Mouse (Mus musculus): ENCODE data around the gene Cav3. TPM values are rescaled to one million over a fixed set of nuclear protein-coding genes. Genes with fewer than 3 reads are reported as not detected.

The Cav3 gene
- polyA plus RNA-seq, 1 experiment from 2014 or later: 0.50 TPM

GRCm38 (mm10) chr6:112497456-112497855 lies 38.2 kb downstream of the Cav3 start:
- 90% methylated on average over 2 of the region's 2 CpGs for whole genome bisulfite sequencing
- H3K9ac ChIP-seq: no peak overlapping the region
- no peaks in the 10 kb centered on the region for H3K9me3 ChIP-seq
- no peak overlapping the region for H3K27ac ChIP-seq (replicated peaks)
- peaks cover 6% of the 10 kb centered on the region; the same call in 1 of the 2 replicates for H3K27me3 ChIP-seq
- peaks cover 6% of the 10 kb centered on the region; the same call in 1 of the 2 replicates for H3K4me1 ChIP-seq (replicated peaks)
- no peaks in the 10 kb centered on the region for H3K36me3 ChIP-seq
- no peak overlapping the region for H3K4me2 ChIP-seq
- no peak overlapping the region for H3K4me3 ChIP-seq
- no peak for ATAC-seq (ENCODE audit: low read depth)

- H3K4me3 ChIP-seq: no peak overlapping the region
- no peak overlapping the region for H3K27ac ChIP-seq (replicated peaks)
- peaks cover 6% of the 10 kb centered on the region; the same call in 1 of the 2 replicates for H3K4me1 ChIP-seq (replicated peaks)
- WGBS: 95% methylated on average over 3 of the region's 3 CpGs
- H3K9me3 ChIP-seq: no peaks in the 10 kb centered on the region
- no peak for ATAC-seq (ENCODE audit: low read depth)
- no peak overlapping the region for H3K4me2 ChIP-seq
- no peak overlapping the region for H3K9ac ChIP-seq
- H3K36me3 ChIP-seq: no peaks in the 10 kb centered on the region
- H3K27me3 ChIP-seq: no peaks in the 10 kb centered on the region
Measured at GRCm38 (mm10) chr6:112498716-112499115, 39.4 kb downstream of the Cav3 start.

GRCm38 (mm10) chr6:112499456-112499855 lies 40.2 kb downstream of the Cav3 start:
- H3K4me2 ChIP-seq: no peak overlapping the region
- H3K27ac ChIP-seq (replicated peaks): no peak overlapping the region
- no peaks in the 10 kb centered on the region for H3K36me3 ChIP-seq
- H3K4me1 ChIP-seq (replicated peaks): peaks cover 5% of the 10 kb centered on the region; the same call in 1 of the 2 replicates
- no peaks in the 10 kb centered on the region for H3K27me3 ChIP-seq
- H3K9ac ChIP-seq: no peak overlapping the region
- H3K9me3 ChIP-seq: no peaks in the 10 kb centered on the region
- H3K4me3 ChIP-seq: no peak overlapping the region
- no peak for ATAC-seq (ENCODE audit: low read depth)
- WGBS: 91% methylated on average over 2 of the region's 2 CpGs

- WGBS: 80% methylated on average over 2 of the region's 2 CpGs
- Histone ChIP-seq H3K36me3 (no peaks in the 10 kb centered on the region), H3K9me3 (no peaks in the 10 kb centered on the region), H3K9ac (no peak overlapping the region), H3K4me3 (no peak overlapping the region), H3K4me2 (no peak overlapping the region), H3K4me1 (replicated peaks) (no peaks in the 10 kb centered on the region), H3K27ac (replicated peaks) (no peak overlapping the region), H3K27me3 (no peaks in the 10 kb centered on the region)
- no peak for ATAC-seq (ENCODE audit: low read depth)
Measured at GRCm38 (mm10) chr6:112501156-112501555, 41.9 kb downstream of the Cav3 start.

GRCm38 (mm10) chr6:112507617-112508016 lies 48.3 kb downstream of the Cav3 start:
- Histone ChIP-seq H3K9me3 (no peaks in the 10 kb centered on the region), H3K4me2 (no peak overlapping the region), H3K4me1 (replicated peaks) (peaks cover 14% of the 10 kb centered on the region; the same call in 1 of the 2 replicates), H3K4me3 (no peak overlapping the region), H3K36me3 (no peaks in the 10 kb centered on the region), H3K27me3 (peaks cover 19% of the 10 kb centered on the region), H3K27ac (replicated peaks) (no peak overlapping the region), H3K9ac (no peak overlapping the region)
- 79% methylated on average over 2 of the region's 2 CpGs for WGBS
- no peak for ATAC-seq (ENCODE audit: low read depth)

- Histone ChIP-seq H3K9me3 (no peaks in the 10 kb centered on the region), H3K4me2 (no peak overlapping the region), H3K4me1 (replicated peaks) (peaks cover 14% of the 10 kb centered on the region; the same call in 1 of the 2 replicates), H3K9ac (no peak overlapping the region), H3K4me3 (no peak overlapping the region), H3K27me3 (peaks cover 38% of the 10 kb centered on the region), H3K36me3 (no peaks in the 10 kb centered on the region), H3K27ac (replicated peaks) (no peak overlapping the region)
- 51% methylated on average over 2 of the region's 2 CpGs for WGBS
- 0 out of 2 replicates have a peak, but pooled peaks have one; percentile 23 for ATAC-seq (ENCODE audit: low read depth)
Measured at GRCm38 (mm10) chr6:112509590-112510131, 50.4 kb downstream of the Cav3 start.

- Histone ChIP-seq H3K36me3 (no peaks in the 10 kb centered on the region), H3K4me3 (no peak overlapping the region), H3K9ac (no peak overlapping the region), H3K4me1 (replicated peaks) (peaks cover 14% of the 10 kb centered on the region; the same call in 1 of the 2 replicates), H3K27me3 (peaks cover 44% of the 10 kb centered on the region), H3K4me2 (no peak overlapping the region), H3K27ac (replicated peaks) (no peak overlapping the region), H3K9me3 (no peaks in the 10 kb centered on the region)
- ATAC-seq (ENCODE audit: low read depth): 0 out of 2 replicates have a peak, but pooled peaks have one; percentile 32
- WGBS: 11% methylated on average over 4 of the region's 4 CpGs
Measured at GRCm38 (mm10) chr6:112510346-112510745, 51.0 kb downstream of the Cav3 start.

- H3K9ac ChIP-seq: no peak overlapping the region
- no peak overlapping the region for H3K4me3 ChIP-seq
- no peaks in the 10 kb centered on the region for H3K36me3 ChIP-seq
- peaks cover 20% of the 10 kb centered on the region for H3K4me1 ChIP-seq (replicated peaks)
- H3K9me3 ChIP-seq: no peaks in the 10 kb centered on the region
- H3K27me3 ChIP-seq: peaks cover 57% of the 10 kb centered on the region
- no peak overlapping the region for H3K27ac ChIP-seq (replicated peaks)
- no peak for ATAC-seq (ENCODE audit: low read depth)
- 94% methylated on average over 6 of the region's 6 CpGs for WGBS
- no peak overlapping the region for H3K4me2 ChIP-seq
Measured at GRCm38 (mm10) chr6:112514591-112514990, 55.3 kb downstream of the Cav3 start.

GRCm38 (mm10) chr6:112516496-112516895 lies 57.2 kb downstream of the Cav3 start:
- Histone ChIP-seq H3K9me3 (no peaks in the 10 kb centered on the region), H3K9ac (no peak overlapping the region), H3K27me3 (peaks cover 61% of the 10 kb centered on the region), H3K36me3 (no peaks in the 10 kb centered on the region), H3K4me3 (no peak overlapping the region), H3K27ac (replicated peaks) (no peak overlapping the region), H3K4me1 (replicated peaks) (peaks cover 8% of the 10 kb centered on the region), H3K4me2 (no peak overlapping the region)
- ATAC-seq (ENCODE audit: low read depth): peak; percentile 40; the same call in 1 of the 2 replicates
- 4% methylated on average over 1 of the region's 1 CpGs for WGBS

GRCm38 (mm10) chr6:112517572-112517971 lies 58.3 kb downstream of the Cav3 start:
- H3K4me2 ChIP-seq: no peak overlapping the region
- no peak overlapping the region for H3K9ac ChIP-seq
- no peak overlapping the region for H3K27ac ChIP-seq (replicated peaks)
- H3K4me3 ChIP-seq: no peak overlapping the region
- 84% methylated on average over 3 of the region's 3 CpGs for WGBS
- H3K27me3 ChIP-seq: peaks cover 61% of the 10 kb centered on the region
- H3K4me1 ChIP-seq (replicated peaks): peaks cover 8% of the 10 kb centered on the region
- no peak for ATAC-seq (ENCODE audit: low read depth)
- no peaks in the 10 kb centered on the region for H3K9me3 ChIP-seq
- H3K36me3 ChIP-seq: no peaks in the 10 kb centered on the region

GRCm38 (mm10) chr6:112517991-112518390 lies 58.7 kb downstream of the Cav3 start:
- H3K9me3 ChIP-seq: no peaks in the 10 kb centered on the region
- H3K27me3 ChIP-seq: peaks cover 57% of the 10 kb centered on the region
- no peak overlapping the region for H3K4me2 ChIP-seq
- no peaks in the 10 kb centered on the region for H3K36me3 ChIP-seq
- ATAC-seq (ENCODE audit: low read depth): no peak
- no peak overlapping the region for H3K4me3 ChIP-seq
- H3K9ac ChIP-seq: no peak overlapping the region
- H3K27ac ChIP-seq (replicated peaks): no peak overlapping the region
- H3K4me1 ChIP-seq (replicated peaks): peaks cover 8% of the 10 kb centered on the region
- 78% methylated on average over 3 of the region's 3 CpGs for WGBS
